Mouse (Mus musculus) erythroblast, embryonic 14.5 days (primary cell): Measurements from ENCODE around the gene Fuca2.

Experiments
- GATA1 ChIP-seq: IDR thresholded peaks from 2 replicates; pipeline ENCODE4 v1.6.1; 2012; ENCODE audit warnings: low read length, inconsistent platforms, mixed read lengths
- TAL1 ChIP-seq: IDR thresholded peaks from 3 replicates; pipeline ENCODE4 v1.6.1; 2012; ENCODE audit warnings: low read length, inconsistent platforms, mixed read lengths

DNA sequence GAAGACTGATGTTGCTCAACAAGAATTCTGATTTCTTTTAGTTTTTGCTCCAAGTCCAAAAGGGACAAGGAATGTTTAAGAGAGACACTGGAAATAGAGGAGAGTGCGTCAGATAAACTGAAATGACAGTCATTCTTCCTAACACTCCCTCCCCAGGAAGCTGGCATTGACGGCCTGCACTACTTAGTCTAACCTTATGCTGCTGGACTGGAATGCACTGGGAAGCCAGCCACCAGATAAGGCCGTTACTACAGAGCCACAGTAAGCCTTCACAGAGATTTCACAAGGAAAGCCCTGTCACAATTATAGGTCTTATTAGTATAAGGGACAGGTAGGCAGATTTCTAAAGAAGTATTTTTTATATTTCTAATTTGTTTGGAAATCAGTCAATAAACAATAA lies 35.4 kb downstream of the Fuca2 start:
- no peak for TF ChIP-seq GATA1
- no peak for TF ChIP-seq TAL1
